Mouse (Mus musculus) B cell, adult 67 days (primary cell): ENCODE measurements around the gene Klra1. TPM values are rescaled to one million over a fixed set of nuclear protein-coding genes. Genes with fewer than 3 reads are reported as not detected.

ENCODE experiments used
- total RNA-seq, 2 experiments: library from RNA; stranded (reverse); gene quantifications; 4 replicates each; pipeline ENCODE4 v1.2.4; 2023

Gene Klra1
- 1 to 10 TPM; 1.9 to 2.1 TPM for total RNA-seq

GRCm38 (mm10) chr6:130386750-130387149 is at the start of gene Klra1:
TSS of gene Klra1 (minus strand) at chr6:130386874.

GRCm38 (mm10) chr6:130337411-130337810 is 49.3 kb downstream of the Klra1 start, which contains the start of gene Klra3:
TSS of gene Klra3 (minus strand) at chr6:130337574.

Other genes starting within 250 kb of the Klra1 start
- gene Klra9, start 193.8 kb downstream of the Klra1 start, total RNA-seq, result not detected
- gene Klra7, start 153.6 kb downstream of the Klra1 start, total RNA-seq, result not detected
- gene Klra10, start 104.9 kb downstream of the Klra1 start, total RNA-seq, result under 1 TPM; 0.71 to 0.93 TPM
- gene Klra3, start 49.3 kb downstream of the Klra1 start, total RNA-seq, result 1 to 10 TPM in 1 of 2 experiments, under 1 TPM in 1; 0.62 to 1.5 TPM